Mouse (Mus musculus): ENCODE measurements around the gene Zfp622.
"Not testable (repeated sequence)": the region's sequence is repeated elsewhere in the genome, so short reads cannot be mapped to it uniquely, and the experiment has no call there.

The Zfp622 gene

GRCm38 (mm10) chr15:25972758-25973157 lies 11.4 kb upstream of the Zfp622 start:
- DNase-seq: no peak

- DNase-seq: no peak
Observed at GRCm38 (mm10) chr15:25974352-25974751, 9.8 kb upstream of the Zfp622 start.

GRCm38 (mm10) chr15:25975810-25976209 lies 8.4 kb upstream of the Zfp622 start:
- DNase-seq: no peak

- not testable (repeated sequence) for DNase-seq
Observed at GRCm38 (mm10) chr15:25983614-25984013, 552 bp upstream of the Zfp622 start.

- DNase-seq: no peak
Observed at GRCm38 (mm10) chr15:25984734-25985492, 747 bp downstream of the Zfp622 start.

GRCm38 (mm10) chr15:25992992-25993727 lies 9.0 kb downstream of the Zfp622 start:
- peak; percentile 35 to 69 for DNase-seq

GRCm38 (mm10) chr15:25995521-25995920 lies 11.4 kb downstream of the Zfp622 start:
- no peak for DNase-seq

- DNase-seq: not testable (repeated sequence)
Observed at GRCm38 (mm10) chr15:25999545-25999944, 15.4 kb downstream of the Zfp622 start.

- no peak for DNase-seq
Observed at GRCm38 (mm10) chr15:26008621-26009020, 24.5 kb downstream of the Zfp622 start.

GRCm38 (mm10) chr15:26012891-26013290 lies 28.7 kb downstream of the Zfp622 start:
- DNase-seq: no peak

GRCm38 (mm10) chr15:26015979-26016665 lies 32.0 kb downstream of the Zfp622 start:
- no peak for DNase-seq

GRCm38 (mm10) chr15:26021721-26022120 lies 37.6 kb downstream of the Zfp622 start:
- DNase-seq: no peak

- no peak for DNase-seq
Observed at GRCm38 (mm10) chr15:26022636-26023035, 38.5 kb downstream of the Zfp622 start.

- no peak for DNase-seq
Observed at GRCm38 (mm10) chr15:26031692-26032091, 47.5 kb downstream of the Zfp622 start.

- DNase-seq: no peak
Observed at GRCm38 (mm10) chr15:26040567-26040966, 56.4 kb downstream of the Zfp622 start.

- no peak for DNase-seq
Observed at GRCm38 (mm10) chr15:26041196-26041947, 57.2 kb downstream of the Zfp622 start.

Measured in cerebellum, postnatal 25 days (tissue).